Mouse (Mus musculus): Measurements from ENCODE around the gene Adamts18. TPM values are rescaled to one million over a fixed set of nuclear protein-coding genes. Genes with fewer than 3 reads are reported as not detected.

Adamts18 gene
- polyA plus RNA-seq, 1 experiment from 2014 or later: 4.1 TPM

- Histone ChIP-seq H3K36me3 (no peaks in the 10 kb centered on the region), H3K4me3 (no peak overlapping the region), H3K4me2 (replicated peaks) (no peak overlapping the region), H3K9ac (no peak overlapping the region), H3K27ac (no peak overlapping the region), H3K4me1 (peaks cover 3% of the 10 kb centered on the region; the same call in 1 of the 2 replicates), H3K27me3 (peaks cover 7% of the 10 kb centered on the region; the same call in 1 of the 2 replicates), H3K9me3 (peaks cover 4% of the 10 kb centered on the region; the same call in 1 of the 2 replicates)
- no peak for ATAC-seq (ENCODE audit: low FRiP score, low read depth)
- WGBS: 88% methylated on average over 12 of the region's 12 CpGs
Observed at GRCm38 (mm10) chr8:113859890-113860683, 11.5 kb upstream of the Adamts18 start.

DNA sequence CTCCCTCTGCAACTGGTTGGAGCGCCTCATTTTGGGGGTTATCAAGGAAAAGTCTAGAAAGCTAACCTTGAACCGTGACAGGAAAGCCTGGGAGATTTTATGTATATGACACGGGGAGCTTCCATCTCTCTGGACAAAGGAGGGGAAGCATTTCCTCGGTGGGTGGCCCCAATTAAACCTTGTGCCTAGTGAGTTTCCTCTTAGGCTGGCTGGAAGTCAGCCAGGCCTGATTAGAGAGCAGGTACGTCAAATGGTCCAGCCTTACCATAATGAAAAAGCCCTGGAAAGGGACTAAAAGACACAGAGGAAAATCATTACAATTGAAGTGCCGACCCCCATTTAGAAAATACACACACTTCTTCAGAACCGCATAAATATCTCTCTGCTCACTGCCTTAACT is 10.3 kb upstream of the Adamts18 start:
- Histone ChIP-seq H3K27ac (no peak overlapping the region), H3K36me3 (no peaks in the 10 kb centered on the region), H3K9ac (no peak overlapping the region), H3K27me3 (peaks cover 7% of the 10 kb centered on the region; the same call in 1 of the 2 replicates), H3K4me1 (peaks cover 5% of the 10 kb centered on the region), H3K4me3 (no peak overlapping the region), H3K4me2 (replicated peaks) (no peak overlapping the region), H3K9me3 (peaks cover under 1% of the 10 kb centered on the region; the same call in 1 of the 2 replicates)
- ATAC-seq (ENCODE audit: low FRiP score, low read depth): no peak
- 30% methylated on average over 7 of the region's 7 CpGs for WGBS

DNA sequence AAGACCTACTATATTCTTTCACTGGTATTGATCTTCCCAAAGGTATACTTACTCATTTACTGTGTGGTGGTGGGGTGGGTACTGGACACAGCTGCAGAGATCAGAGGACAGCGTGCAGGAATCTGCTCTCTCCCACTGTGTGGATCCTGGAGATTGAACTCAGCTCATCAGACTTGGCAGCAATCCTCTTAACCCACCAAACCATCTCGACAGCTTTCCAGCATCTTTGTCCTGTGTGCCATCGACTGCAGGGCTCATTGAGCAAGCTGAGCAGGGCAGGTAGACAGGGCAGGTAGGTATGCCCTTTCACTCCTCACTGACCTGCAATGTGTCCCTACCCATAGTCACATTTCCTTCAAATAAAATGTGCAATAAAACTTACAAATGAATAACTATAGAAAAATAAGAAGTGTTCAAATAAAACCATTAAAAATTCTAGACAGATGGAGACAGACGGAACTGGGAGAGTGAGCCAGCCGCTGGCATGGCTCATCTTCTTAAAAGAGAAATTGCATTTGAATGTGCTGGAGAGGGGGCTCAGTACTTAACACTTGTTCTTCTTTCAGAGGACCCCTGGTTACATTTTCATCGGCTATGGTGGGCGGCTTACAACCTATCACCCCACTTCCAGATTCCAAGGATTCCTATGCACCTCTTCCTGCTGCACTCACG is 6.2 kb upstream of the Adamts18 start:
- ATAC-seq (ENCODE audit: low FRiP score, low read depth): no peak
- WGBS: 83% methylated on average over 8 of the region's 8 CpGs
- peaks cover 6% of the 10 kb centered on the region for H3K9me3 ChIP-seq

GRCm38 (mm10) chr8:113853714-113854113 is 5.2 kb upstream of the Adamts18 start:
- H3K27ac ChIP-seq: no peak overlapping the region
- peaks cover 31% of the 10 kb centered on the region for H3K27me3 ChIP-seq
- H3K9ac ChIP-seq: no peak overlapping the region
- no peak overlapping the region for H3K4me2 ChIP-seq (replicated peaks)
- peaks cover 6% of the 10 kb centered on the region for H3K9me3 ChIP-seq
- 35% methylated on average over 4 of the region's 4 CpGs for WGBS
- peaks cover 15% of the 10 kb centered on the region for H3K4me1 ChIP-seq
- no peak overlapping the region for H3K4me3 ChIP-seq
- H3K36me3 ChIP-seq: no peaks in the 10 kb centered on the region
- peak; percentile 72; the same call in 1 of the 2 replicates for ATAC-seq (ENCODE audit: low FRiP score, low read depth)

More for the DNA sequence above, 6.2 kb upstream of the Adamts18 start:
- Histone ChIP-seq H3K9ac (no peak overlapping the region), H3K36me3 (no peaks in the 10 kb centered on the region), H3K4me2 (replicated peaks) (no peak overlapping the region), H3K27me3 (peaks cover 21% of the 10 kb centered on the region), H3K4me1 (peaks cover 13% of the 10 kb centered on the region), H3K27ac (no peak overlapping the region), H3K4me3 (no peak overlapping the region)

GRCm38 (mm10) chr8:113851655-113852054 is 3.1 kb upstream of the Adamts18 start:
- Histone ChIP-seq H3K36me3 (no peaks in the 10 kb centered on the region), H3K27me3 (peaks cover 48% of the 10 kb centered on the region), H3K4me1 (peaks cover 24% of the 10 kb centered on the region), H3K4me3 (no peak overlapping the region), H3K9me3 (peaks cover 6% of the 10 kb centered on the region), H3K9ac (no peak overlapping the region), H3K27ac (no peak overlapping the region), H3K4me2 (replicated peaks) (no peak overlapping the region)
- WGBS: 42% methylated on average over 4 of the region's 4 CpGs
- no peak for ATAC-seq (ENCODE audit: low FRiP score, low read depth)

DNA sequence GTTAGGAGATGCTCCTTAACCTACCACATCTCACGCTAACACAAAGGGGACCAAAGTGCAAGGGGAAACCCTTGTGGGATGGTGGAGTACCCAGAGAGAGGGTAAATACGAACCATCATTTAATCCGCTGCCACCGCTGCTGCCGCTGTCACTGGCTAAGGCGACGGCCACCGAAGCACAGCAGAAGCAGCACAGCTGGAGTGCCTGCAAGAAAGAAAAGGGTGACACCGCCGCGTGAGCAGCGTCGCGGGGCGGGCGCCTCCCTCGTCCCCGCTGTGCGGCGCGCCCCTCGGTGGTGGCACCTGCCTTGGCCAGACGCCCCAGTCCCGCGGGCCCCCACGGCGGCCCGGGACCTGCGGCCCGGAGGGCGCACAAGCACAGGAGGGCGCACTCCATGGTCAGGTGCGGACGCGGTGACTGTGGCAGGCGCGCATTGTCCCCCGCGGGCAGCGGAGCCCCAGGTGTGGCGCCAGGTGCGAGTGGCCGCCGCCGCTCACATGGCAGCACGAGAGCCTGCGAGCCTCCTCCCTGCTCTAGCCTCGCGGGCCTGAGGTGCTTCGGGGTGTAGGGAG is 371 bp downstream of the Adamts18 start:
- Histone ChIP-seq H3K27me3 (peaks cover 77% of the 10 kb centered on the region), H3K4me2 (replicated peaks) (peak overlapping the region; percentile 96), H3K4me3 (peak overlapping the region; percentile 52), H3K9me3 (peaks cover 6% of the 10 kb centered on the region), H3K9ac (peak overlapping the region; percentile 61), H3K36me3 (no peaks in the 10 kb centered on the region), H3K27ac (no peak overlapping the region), H3K4me1 (peaks cover 15% of the 10 kb centered on the region)
- peak; percentile 51 for ATAC-seq (ENCODE audit: low FRiP score, low read depth)
- WGBS: under 1% methylated on average over 49 of the region's 50 CpGs

DNA sequence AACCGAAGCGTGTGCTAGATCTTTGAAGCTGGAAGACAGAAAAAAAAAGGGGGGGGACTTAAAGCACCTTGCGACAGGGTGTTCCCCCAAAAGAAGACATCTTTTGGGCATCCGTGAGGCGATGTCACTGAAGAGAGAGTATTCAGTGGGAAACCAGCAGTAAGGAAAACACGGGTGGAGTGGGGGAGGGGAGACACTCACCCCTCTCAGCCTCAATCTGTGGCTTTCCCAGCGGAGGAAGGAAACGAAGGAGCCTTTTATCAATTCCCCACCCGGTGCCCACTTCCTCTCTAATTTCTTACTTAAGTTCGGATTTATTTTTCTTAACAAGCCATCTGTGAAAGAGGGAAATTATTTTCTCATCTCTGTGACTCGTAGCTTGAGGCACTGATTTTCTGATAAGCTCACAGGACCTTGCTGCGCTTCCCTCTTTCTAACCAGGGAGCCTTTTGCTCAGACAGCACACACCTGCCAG is 895 bp downstream of the Adamts18 start:
- Histone ChIP-seq H3K9ac (no peak overlapping the region), H3K36me3 (no peaks in the 10 kb centered on the region), H3K4me2 (replicated peaks) (peak overlapping the region; percentile 96), H3K4me1 (peaks cover 13% of the 10 kb centered on the region), H3K27ac (no peak overlapping the region), H3K4me3 (peak overlapping the region; percentile 52), H3K27me3 (peaks cover 80% of the 10 kb centered on the region), H3K9me3 (peaks cover 6% of the 10 kb centered on the region)
- 17% methylated on average over 12 of the region's 12 CpGs for WGBS
- no peak for ATAC-seq (ENCODE audit: low FRiP score, low read depth)

GRCm38 (mm10) chr8:113846669-113847068 is 1.9 kb downstream of the Adamts18 start:
- H3K36me3 ChIP-seq: no peaks in the 10 kb centered on the region
- H3K27me3 ChIP-seq: peaks cover 80% of the 10 kb centered on the region
- no peak for ATAC-seq (ENCODE audit: low FRiP score, low read depth)
- no peak overlapping the region for H3K27ac ChIP-seq
- 79% methylated on average over 5 of the region's 5 CpGs for WGBS
- H3K4me1 ChIP-seq: peaks cover 13% of the 10 kb centered on the region
- no peak overlapping the region for H3K4me3 ChIP-seq
- H3K9ac ChIP-seq: no peak overlapping the region
- H3K4me2 ChIP-seq (replicated peaks): 0 out of 2 replicates have a peak overlapping the region, but pooled peaks have one; percentile 14
- H3K9me3 ChIP-seq: peaks cover 5% of the 10 kb centered on the region

DNA sequence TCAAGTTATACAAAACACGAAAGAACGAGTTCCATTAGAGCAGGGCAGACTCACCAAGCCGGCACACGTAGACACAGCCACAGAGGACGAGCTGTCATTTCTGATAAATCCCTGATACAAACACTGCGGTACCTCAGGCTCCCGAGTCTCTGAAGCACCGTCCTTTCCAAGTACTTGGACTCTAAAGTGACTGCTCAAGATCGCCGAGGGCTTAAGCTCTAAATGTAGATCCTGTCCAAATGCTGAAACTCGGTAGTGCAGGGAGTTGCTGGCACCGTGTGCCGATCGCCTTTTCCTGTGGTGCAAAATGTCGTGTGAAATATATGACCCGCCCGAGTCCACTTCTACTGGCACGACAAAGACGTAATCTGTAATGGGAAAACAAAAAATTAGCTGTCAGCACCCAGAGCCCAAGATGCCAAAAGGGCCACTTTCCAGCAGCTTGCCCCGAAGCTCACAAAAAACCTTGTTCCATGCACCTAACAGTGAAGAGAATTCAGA is 3.7 kb downstream of the Adamts18 start:
- H3K36me3 ChIP-seq: no peaks in the 10 kb centered on the region
- ATAC-seq (ENCODE audit: low FRiP score, low read depth): no peak
- peaks cover 71% of the 10 kb centered on the region for H3K27me3 ChIP-seq
- peaks cover 13% of the 10 kb centered on the region for H3K4me1 ChIP-seq
- no peak overlapping the region for H3K4me3 ChIP-seq
- peak overlapping the region; percentile 31 for H3K4me2 ChIP-seq (replicated peaks)
- no peaks in the 10 kb centered on the region for H3K9me3 ChIP-seq
- 31% methylated on average over 20 of the region's 20 CpGs for WGBS
- H3K27ac ChIP-seq: no peak overlapping the region
- no peak overlapping the region for H3K9ac ChIP-seq

DNA sequence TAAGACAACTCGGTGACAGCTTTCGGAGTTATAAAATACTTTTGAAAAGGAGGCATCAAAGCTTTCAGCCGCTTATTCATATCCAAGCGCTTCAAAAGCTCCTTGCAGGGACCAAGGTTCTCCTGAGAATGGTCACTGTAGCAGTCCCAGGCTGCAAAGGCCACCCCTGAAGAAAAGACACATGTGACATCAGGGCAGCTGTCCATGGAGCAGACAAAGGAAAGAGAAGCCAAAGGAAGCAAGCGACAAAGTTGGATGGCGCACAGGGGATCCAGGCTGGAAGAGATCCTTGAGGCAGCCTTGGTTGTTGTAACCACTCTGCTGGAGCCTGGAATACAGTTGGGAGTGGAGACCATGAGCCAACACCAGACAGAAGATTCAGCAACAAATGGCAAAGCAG is 10.3 kb downstream of the Adamts18 start:
- no peak overlapping the region for H3K4me2 ChIP-seq (replicated peaks)
- H3K27ac ChIP-seq: no peak overlapping the region
- no peak overlapping the region for H3K4me3 ChIP-seq
- 0 out of 2 replicates have a peak, but pooled peaks cover 3% of the 10 kb centered on the region for H3K4me1 ChIP-seq
- H3K27me3 ChIP-seq: peaks cover 29% of the 10 kb centered on the region
- WGBS: 83% methylated on average over 6 of the region's 6 CpGs
- no peaks in the 10 kb centered on the region for H3K36me3 ChIP-seq
- ATAC-seq (ENCODE audit: low FRiP score, low read depth): no peak
- H3K9ac ChIP-seq: no peak overlapping the region
- H3K9me3 ChIP-seq: no peaks in the 10 kb centered on the region

- no peak overlapping the region for H3K27ac ChIP-seq
Observed at GRCm38 (mm10) chr8:113837570-113837915, 11.0 kb downstream of the Adamts18 start.

More at GRCm38 (mm10) chr8:113837570-113837915, 11.0 kb downstream of the Adamts18 start:
- no peak overlapping the region for H3K9ac ChIP-seq
- H3K4me3 ChIP-seq: no peak overlapping the region
- no peak overlapping the region for H3K4me2 ChIP-seq (replicated peaks)
- no peak for ATAC-seq (ENCODE audit: low FRiP score, low read depth)
- peaks cover 31% of the 10 kb centered on the region for H3K27me3 ChIP-seq
- 40% methylated on average over 4 of the region's 4 CpGs for WGBS
- H3K4me1 ChIP-seq: 0 out of 2 replicates have a peak, but pooled peaks cover 3% of the 10 kb centered on the region
- no peaks in the 10 kb centered on the region for H3K36me3 ChIP-seq
- H3K9me3 ChIP-seq: no peaks in the 10 kb centered on the region

Data from limb, embryonic 13.5 days (tissue).